Mouse (Mus musculus) 416B (cell line): Measurements from ENCODE around the gene Tmem164.

ENCODE experiments used
- DNase-seq: peaks from one replicate; pipeline ENCODE4 v3.0.0; 2011; ENCODE audit warnings: low read depth

Tmem164 gene

DNA sequence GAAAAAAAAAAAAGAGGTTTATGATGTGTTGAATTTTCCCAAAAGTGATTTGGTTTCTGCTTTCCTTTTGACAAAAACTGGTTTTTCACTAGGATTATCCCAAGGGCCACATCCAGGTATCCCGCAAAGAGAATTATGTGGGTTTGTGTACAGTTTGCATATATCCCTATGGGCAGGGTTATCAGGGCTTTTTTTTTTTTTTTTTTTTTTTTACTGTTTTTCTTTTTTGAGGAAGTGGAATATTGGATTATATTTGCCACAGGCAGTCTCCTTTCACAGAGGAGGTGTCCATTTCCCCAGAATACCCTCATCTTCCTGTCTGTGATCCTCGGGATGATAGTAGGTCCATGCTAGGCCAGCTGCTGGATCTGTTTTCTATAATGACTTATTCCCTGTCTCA, 148.1 kb downstream of the Tmem164 start:
- DNase-seq: no peak

DNA sequence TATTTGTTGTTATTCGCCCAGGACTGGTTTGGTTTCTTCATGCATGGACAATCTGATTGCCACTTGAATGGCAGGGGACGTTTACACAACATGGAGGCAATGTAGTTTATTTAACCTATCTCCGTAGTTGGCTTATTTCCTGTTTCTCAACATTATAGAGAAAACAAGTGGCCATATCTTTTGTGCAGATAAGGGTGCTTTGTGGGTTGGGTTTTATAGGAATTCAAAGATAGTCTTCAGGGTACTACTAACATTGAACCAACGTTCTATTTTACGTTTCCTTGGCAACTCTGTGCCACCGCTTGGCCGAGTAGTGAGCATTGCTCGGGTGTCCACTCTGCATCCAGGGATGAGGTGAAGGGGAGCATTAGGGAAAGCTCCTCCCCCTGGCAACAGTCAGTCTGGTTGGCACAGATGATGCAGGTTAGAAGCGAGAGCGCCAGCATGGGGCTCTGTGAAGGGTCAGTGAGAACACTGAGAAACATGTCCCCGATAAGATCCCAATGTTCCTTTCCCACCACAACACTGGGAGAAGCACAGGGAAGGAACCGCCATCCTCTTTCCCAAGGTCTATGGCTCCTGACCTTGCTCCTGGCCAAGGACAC, 148.8 kb downstream of the Tmem164 start:
- peak; percentile 45 for DNase-seq

DNA sequence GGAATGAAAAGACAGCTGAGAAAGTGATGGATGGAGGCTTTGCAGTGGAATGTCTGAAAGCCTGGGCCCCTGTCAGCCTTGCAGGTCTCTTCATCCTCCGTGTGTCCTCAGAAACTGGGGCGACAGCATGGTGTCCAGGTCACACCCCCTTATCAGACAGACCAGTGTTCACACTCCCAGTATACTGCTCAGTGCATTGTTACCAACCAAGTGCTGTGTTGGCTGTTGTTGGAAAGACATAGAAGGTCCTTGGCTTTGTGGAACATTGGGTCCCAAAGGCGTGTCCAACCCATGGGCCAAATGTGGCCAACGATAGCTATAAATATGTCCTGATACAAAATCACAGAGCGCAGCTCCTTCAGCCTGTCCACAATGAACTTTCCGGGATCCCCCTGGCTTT, 149.4 kb downstream of the Tmem164 start:
- DNase-seq: no peak

DNA sequence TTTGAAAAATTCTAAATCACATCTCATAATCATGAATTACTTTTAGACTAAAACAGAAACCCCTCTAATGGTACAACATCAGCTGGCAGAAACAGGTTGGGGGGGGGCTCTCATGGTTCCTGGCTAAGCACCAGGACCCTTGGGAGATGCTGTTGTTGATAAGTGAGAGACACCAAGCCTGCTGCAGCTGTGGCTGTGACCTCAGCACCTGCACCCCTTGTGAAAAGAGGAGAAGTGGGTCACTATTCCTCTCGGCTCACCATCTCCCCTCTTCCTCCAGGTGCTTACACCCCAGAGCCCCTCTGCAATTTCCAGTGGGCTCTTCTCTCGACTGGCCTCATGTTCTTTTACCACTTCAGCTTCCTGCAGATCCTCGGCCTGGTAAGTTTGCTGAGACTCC, 151.0 kb downstream of the Tmem164 start:
- no peak for DNase-seq

DNA sequence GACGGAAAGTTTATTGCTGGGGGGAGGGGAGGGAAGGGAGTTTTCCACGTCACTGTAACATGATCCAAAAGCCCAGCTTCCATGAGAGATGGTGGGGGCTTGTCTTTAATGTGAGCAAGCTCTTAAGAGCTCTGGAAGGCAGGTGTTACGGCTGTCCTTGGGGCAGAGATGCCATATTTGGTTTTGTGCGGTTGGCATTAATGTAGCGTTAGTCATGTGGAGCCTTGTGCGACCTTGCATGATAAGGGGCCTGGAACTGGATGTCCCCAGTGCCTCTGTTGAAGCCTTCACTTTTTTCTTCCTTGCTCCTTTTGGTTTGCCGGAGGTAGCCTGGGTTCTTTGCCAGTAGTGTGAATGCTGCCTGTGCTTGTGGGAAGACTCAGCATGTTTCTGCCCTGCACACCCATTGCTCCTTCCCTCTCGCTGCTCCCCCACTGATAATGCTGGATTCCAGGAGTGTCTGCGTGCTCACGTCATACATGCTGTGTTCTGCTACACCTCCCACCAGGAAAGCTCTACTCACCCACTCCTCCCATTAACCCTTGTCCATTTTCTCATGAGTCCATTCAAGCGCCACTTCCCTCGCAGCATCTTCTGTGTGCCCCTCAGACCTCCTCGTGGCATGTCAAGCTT, 152.1 kb downstream of the Tmem164 start:
- DNase-seq: no peak

DNA sequence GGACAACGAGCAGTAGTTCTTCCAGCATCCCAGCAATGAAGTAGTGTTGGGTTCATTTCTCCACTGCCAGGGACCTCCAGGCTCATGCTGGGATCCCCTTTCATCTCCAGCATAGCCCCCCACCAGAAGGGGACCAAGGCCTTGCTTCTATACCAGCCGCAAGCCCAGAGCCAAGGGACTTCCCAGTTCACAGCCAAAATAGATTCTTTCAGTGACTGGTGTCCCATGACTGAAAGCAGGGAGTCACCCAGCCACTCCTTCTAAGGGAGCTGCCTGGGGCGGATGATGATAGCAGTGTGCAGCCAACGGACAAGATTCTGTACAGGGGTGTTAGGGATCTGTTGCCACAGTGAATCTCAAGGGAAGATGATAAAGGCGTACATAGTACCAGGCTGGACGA, 153.6 kb downstream of the Tmem164 start:
- no peak for DNase-seq

DNA sequence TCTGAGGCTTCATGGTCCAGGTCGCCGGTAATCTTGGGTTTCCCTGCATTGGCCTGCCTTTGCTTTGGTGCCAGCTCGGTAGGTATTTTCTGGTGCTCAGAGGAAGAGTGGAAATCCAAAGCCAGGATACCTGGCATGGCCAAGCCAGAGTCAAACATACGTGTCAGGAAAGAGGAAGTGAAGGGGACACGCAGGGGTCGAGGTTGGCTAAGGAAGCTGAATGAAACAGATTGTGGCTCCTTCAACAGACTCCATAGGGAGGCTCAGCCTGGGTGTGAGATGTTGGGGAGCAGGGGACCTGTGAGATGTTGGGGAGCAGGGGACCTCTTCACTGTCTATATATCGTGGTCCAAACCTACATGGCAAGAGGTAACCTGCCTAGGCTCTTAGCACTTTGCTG, 155.2 kb downstream of the Tmem164 start:
- no peak for DNase-seq

DNA sequence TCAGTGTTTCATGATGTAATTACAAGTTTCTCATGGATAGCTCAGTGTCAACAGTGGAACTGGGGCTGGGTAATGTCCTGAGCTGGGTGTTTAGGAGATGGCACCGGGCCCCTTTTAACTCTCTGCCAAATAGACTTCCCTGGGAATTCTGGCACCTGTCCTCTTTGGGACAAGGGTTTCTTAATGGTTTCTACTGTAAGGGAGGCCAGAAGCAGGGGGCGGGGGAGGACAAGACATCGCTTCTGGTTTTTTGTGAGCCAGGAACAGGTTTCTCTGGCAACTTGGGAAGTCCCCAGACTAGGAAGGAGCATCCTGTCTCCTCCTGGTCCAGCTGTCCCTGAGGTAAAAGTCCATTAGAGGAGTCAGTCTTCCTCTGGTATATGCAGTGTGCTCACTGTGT, 156.1 kb downstream of the Tmem164 start:
- DNase-seq: no peak

DNA sequence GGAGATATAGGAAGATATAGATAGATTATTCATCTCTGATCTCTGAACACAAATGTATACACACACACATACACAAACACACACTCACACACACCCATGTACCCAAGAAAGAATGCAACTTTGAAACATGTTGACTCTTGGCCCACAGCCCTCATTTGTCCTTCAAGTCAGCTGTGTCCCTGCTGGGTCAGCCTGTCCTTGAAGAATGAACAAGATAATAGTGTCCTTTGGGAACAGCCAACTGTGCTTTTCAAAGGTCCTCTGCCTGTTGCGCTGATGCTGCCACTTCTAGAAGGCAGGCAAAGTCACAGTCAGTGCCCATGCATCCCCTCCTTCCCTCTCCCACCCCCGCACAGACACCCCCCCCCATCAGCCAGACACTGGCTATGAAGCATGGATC, 157.6 kb downstream of the Tmem164 start:
- no peak for DNase-seq

DNA sequence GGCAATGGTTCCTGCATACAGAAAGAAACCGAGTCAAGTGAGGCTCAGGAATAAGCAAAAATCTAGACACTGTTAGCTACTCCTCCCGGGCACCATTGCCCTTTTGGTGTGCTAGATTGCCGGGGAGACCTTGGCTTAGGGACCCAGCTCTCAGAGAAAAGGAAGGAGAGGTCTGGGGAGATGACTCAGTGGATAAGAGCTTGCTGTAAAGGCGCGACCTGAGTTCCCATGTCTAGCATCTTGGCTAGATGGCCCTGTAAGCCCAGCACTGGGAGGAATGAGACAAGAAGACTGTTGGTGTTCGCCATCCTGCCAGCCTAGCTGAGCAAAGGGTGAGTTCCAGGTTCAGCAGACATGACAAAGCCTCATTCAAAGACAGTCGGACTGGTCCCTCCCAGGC, 158.2 kb downstream of the Tmem164 start:
- DNase-seq: no peak

DNA sequence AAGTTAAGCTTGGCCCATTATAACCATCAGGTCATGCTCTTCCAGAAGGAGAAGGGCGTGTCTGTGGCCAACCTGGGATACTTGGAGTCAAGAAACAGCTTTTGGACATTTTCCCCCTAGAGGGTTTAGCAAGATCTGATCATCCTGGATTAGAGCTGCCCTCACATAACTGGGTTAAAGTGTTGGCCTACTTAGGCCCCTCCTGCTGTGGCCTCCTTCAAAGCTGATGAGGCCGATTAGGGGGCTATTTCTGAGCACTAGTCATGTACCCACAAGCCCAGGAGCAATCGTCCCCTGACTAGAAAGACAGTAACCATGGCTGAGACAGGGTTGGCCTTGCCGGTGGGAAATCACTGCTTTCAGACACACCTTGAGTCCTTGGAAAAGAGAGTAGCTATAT, 160.7 kb downstream of the Tmem164 start:
- no peak for DNase-seq

DNA sequence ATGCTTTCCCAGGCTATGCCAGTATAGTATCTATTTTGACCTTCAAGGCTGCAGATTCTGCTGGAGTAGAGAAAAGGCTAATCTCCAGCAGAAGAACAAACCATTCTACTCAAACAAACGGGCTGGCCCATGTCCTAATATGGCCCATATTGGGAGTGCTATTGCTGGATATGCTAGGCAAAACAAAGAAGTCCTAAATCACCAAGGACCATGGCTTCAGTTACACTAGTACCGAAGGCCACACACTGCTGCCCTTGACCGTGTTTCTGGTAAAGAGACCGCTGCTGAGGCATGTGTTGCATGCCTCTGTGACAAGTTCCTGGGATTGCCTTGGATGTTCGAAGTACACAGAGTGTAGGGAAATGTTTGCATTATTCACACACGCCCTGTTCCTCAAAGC, 165.1 kb downstream of the Tmem164 start:
- no peak for DNase-seq

DNA sequence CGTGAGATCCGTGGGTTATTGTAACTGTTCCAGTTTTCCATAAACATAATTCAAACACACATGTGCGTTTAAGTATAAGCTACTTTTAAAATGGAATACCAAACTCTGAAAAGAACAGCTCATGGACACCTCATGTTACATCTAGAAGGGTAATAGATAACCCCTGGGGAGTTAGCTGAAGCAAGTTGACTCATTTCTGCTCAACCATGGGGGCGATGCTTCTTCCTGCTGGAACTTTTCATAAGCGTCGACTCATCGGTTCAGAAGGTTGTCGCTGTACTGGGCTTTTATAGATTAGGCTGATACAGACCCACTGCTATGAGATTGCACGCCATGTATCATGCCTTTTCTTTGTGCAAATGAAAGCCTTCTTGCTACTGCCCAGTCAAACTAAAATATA, 166.8 kb downstream of the Tmem164 start:
- peak; percentile 12 for DNase-seq

DNA sequence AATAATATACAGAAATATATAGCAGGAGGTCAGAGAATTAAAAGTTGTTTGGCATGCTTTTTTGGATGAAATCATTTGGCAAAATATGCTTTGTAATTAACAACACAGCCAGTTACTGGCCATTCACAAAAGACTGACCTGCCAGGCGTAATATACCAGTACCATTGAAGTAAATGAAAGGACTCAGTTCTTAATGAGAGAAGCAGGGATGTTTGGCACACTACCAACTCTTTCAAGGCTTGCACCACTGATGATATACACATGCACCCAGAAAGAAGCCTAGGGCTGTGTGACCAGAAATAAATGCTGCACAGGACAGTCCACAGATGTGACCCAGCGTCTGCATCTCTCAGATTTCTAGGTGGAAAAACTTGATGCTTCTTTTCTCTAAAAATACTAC, 188.6 kb downstream of the Tmem164 start:
- no peak for DNase-seq

DNA sequence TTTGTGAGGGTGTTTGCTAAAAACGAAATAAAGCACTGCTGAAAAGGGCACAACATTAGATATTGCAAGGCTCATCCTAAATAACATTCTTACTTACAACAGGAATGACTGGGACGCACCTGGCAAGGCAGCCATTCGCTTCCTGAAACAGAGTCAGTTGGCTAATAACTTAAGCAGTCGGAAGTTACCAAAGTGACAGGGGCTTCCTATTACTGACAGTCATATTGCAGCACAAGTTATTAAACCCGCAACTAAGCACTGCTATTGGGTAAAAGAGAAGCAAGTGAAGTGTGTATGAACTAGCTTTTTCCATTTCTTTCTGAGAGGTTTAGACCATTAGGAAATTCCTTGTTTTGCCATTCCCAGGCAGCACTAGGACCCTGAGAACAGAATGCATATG, 201.0 kb downstream of the Tmem164 start:
- peak; percentile 29 for DNase-seq

DNA sequence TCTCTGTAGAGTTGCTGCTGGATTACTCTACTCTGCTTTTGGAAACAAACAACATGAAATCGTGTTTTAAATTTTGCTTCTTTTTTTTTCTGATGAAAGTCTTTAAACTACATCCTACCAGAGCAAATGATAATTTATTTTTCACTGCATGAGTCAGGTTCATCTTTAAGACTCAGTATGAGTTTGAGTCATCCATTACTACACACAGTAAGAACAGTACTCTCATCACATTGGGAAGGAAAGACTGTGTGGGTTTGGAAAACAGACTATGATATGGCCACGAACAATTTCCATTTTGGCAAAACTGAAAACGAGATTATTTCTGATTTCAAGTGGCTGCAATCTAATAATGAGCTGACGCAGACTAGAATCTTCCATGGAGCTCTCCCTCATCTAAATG, 202.4 kb downstream of the Tmem164 start:
- DNase-seq: no peak

DNA sequence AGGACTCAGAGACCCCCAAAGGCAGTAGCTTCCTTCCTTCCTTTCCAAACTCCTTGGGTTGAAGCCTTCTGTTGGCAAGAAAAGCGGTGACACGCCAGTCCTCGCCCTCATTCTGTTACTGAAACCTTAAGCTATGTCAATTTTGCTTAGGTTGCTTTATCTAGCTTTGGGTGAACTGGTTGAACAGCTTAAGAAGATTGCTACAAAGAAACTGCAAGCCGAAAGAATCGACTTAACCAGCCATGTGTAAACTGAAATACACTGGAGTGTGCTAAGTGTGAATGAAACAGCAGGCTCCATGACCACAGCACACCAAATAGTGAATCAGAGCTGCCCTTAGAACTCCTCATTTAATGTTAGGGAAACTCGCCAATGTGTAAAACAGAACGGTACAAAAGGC, 204.8 kb downstream of the Tmem164 start:
- no peak for DNase-seq
